Mouse (Mus musculus): ENCODE results near the gene Hectd1.

Hectd1 gene

DNA sequence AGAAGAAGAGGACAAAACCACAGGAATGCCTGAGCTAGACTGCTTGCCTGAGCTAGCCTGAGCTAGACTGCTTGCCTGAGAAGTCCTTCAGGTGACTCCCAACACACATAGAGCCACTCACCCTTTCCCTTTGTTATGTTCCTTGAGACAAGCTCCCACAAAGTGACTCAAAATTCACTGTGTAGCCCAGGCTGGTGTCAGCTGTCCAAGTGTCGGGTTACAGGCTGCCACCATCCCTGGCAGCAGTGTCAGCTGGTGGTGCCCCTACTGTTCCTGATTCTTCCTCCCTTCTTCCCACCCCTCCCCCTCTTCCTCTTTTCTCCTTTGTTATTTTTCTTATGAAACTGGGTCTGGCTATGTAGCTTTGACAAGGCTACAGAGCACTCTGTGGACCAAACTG lies 125.5 kb downstream of the Hectd1 start:
- DNase-seq (ENCODE audit: extremely low spot score), result peak; percentile 31

DNA sequence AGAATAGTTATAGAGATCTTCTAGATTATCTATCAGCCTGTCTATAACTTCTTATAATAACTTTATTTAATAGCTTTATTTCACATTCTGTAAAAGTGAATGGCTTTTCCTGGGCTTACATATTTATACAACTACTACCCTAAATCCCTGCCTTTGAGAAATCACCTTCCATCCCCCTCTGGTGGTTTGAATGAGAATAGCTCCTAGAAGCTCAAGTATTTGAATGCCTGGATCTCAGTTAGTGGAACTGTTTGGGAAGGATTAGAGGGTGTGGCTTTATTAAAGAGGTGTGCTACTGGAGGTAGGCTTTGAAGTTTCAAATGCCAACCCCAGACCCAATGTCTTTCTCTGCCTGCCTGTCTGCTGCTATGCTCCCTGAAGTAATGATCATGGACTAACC lies 127.6 kb downstream of the Hectd1 start:
- no peak for DNase-seq (ENCODE audit: extremely low spot score)

DNA sequence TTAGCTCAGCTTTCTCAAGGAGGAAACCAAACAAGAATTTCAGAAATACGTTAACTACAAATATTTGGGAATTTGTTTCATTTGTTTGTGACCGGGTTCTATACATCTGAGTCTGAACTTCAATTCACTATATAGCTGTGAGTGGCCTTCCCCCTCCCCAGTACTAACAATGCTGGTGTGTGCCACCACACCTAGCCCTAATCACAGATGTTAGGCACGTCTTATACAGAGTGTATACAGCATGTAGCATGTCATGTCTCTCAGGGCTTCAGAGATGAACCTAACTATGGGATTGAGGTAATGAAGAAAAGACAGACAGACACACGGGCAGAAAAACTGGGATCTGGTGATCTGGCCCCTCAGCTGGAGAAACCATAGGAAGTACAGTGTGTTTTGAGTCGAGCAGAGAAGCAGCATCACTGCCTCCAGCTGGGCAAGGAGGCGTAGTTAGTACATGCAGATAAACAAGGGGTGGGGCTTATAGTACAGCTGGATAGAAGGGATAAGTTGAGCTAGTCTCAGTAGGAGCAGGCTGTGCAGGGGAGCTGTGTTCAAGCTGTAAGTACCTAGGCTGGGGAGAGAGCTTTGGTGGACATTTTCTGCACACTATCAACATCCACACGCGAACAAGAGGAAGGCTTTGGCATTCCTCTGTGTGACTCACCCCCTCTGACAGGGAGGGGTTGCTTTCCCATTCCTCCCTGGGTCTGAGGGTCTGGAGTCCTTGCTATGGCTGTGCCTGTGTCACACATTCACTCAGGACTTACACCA lies 129.5 kb downstream of the Hectd1 start:
- DNase-seq (ENCODE audit: extremely low spot score), result no peak

DNA sequence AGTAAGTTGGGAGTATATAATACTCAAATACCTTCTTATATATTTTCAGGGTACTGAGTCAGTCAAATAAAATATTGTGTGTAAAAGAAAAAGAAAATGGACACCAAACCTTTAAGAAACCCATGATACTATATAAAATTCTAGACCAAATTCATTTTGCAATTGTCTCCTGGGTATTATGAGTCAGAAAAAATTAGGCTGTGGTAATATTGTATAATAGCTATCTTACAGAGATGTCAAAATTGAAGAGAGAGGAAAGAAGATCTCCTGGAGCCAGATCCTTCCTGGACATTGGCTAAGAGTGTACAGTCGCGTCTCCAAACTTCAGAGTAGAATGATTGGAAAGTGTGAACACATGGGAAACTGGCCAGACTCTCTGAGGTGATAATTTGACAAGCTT lies 133.2 kb downstream of the Hectd1 start:
- no peak for DNase-seq (ENCODE audit: extremely low spot score)

DNA sequence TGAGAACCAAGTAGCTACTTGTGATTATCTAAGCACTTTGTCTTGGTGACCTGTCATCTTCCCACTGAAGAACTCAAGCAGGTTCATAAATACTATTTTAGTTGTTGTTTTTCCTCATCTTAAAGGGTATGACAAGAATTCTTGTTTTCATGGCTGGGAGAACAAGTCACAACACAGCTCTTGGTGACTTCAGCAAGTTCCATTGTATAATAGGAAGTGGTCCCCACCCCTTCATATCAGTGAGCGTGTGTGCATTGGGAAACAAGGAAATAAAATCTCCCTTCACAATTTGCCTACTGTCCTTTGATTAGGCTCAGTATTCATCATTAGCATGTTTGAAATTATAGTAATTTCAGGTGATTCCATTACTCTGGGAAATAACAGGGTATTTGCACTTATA lies 134.4 kb downstream of the Hectd1 start:
- no peak for DNase-seq (ENCODE audit: extremely low spot score)

DNA sequence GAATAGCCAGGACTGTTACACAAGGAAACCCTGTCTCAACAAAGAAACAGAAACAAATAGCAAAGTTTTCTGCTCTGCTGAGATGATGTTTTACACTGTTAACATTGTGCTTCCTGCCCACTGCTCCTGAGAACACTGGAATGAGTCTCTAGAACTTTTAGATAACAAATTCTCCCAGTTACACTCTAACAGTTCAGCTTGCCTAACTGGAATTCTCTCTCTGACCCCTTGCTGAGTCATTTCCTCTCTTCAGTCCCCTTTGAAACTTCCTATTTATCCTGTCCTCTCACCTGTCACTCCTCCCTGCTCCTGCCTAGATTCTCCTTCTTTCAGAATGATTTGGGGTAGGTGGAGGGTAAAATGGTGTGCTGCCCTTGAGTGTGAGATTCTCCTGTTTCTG lies 135.2 kb downstream of the Hectd1 start:
- DNase-seq (ENCODE audit: extremely low spot score), result no peak

All from embryo, embryonic 9.5 days (tissue).